In the genomic region with DNA sequence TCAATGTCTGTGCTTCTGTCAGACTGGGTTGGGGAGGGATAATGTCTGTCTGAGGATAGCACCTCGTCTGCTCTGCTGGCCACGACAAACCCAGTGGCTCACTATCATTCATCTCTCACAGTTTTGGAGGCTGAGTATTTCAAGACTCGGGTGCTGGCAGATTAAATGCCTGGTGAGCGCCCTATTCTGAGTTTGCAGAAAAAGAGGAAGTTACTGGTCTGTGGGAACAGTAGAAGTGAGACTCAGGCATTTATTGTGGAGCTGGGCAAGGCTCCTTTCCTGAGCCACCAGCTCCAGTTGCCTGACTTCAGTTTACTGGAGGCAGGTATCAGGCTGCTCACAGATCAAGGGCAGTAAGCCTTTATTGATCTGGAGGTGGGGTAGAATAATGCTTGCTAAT, we compare ENCODE assay signal across 17 mouse cellular contexts. TPM values are rescaled to one million over a fixed set of nuclear protein-coding genes. Genes with fewer than 3 reads are reported as not detected.
"Had no signal": no experiment of that assay in that cellular context is flagged by ENCODE, and none has a peak within 500 bp of the region (broad histone marks: within the 10 kb centered on the region; RNA-seq: fewer than 3 reads in every experiment).

No protein-coding gene starts in this region.

- H3K36me3 ChIP-seq: limb, embryonic 12.5 days; liver, embryonic 13.5 days; lung, embryonic 15.5 days; midbrain, embryonic 12.5 days had no signal

- H3K9me3 ChIP-seq: limb, embryonic 12.5 days; liver, embryonic 13.5 days; lung, embryonic 15.5 days; midbrain, embryonic 12.5 days had no signal

- H3K9ac ChIP-seq: limb, embryonic 12.5 days; liver, embryonic 13.5 days; midbrain, embryonic 12.5 days had no signal

- ATAC-seq: liver, postnatal 0 days had no signal

- DNase-seq: kidney, postnatal 10 days; kidney, postnatal 4 days; liver; liver, embryonic 13.5 days; liver, postnatal 0 days; lung, postnatal 14 days; right cerebral cortex, postnatal 14 days; thymus, adult 18-20 months; thymus, postnatal 14 days had no signal

- H3K4me3 ChIP-seq: layer of hippocampus, adult 2 months; liver, embryonic 13.5 days; lung, embryonic 15.5 days; midbrain, embryonic 12.5 days had no signal

- H3K27ac ChIP-seq: layer of hippocampus, adult 2 months; limb, embryonic 12.5 days; liver, embryonic 13.5 days; lung, embryonic 15.5 days; midbrain, embryonic 12.5 days had no signal

RNA-seq across cellular contexts. Expression of a gene that starts 14.8 kb away (rescaled TPM):
- total RNA-seq: layer of hippocampus, adult 2 months; layer of hippocampus, postnatal 10 days; left cerebral cortex, postnatal 36 days had no signal
- polyA plus RNA-seq: liver, embryonic 13.5 days; liver, postnatal 0 days; lung, embryonic 15.5 days had no signal

RNA-seq across cellular contexts. Expression of a gene that starts 20.4 kb away (rescaled TPM):
- total RNA-seq: layer of hippocampus, adult 2 months; layer of hippocampus, postnatal 10 days; left cerebral cortex, postnatal 36 days had no signal
- polyA plus RNA-seq: limb, embryonic 12.5 days; liver, embryonic 13.5 days; liver, postnatal 0 days; lung, embryonic 15.5 days; midbrain, embryonic 12.5 days; midbrain, embryonic 16.5 days; neural tube, embryonic 14.5 days had no signal

RNA-seq across cellular contexts. Expression of a gene that starts 26.0 kb away (rescaled TPM):
- total RNA-seq: layer of hippocampus, adult 2 months; layer of hippocampus, postnatal 10 days; left cerebral cortex, postnatal 36 days had no signal
- polyA plus RNA-seq: limb, embryonic 12.5 days had no signal

RNA-seq across cellular contexts. Expression of a gene that starts 26.6 kb away (rescaled TPM):
- total RNA-seq: layer of hippocampus, adult 2 months; layer of hippocampus, postnatal 10 days; left cerebral cortex, postnatal 36 days had no signal
- polyA plus RNA-seq: limb, embryonic 12.5 days; liver, embryonic 13.5 days; liver, postnatal 0 days; lung, embryonic 15.5 days; midbrain, embryonic 12.5 days; midbrain, embryonic 16.5 days; neural tube, embryonic 14.5 days had no signal

RNA-seq across cellular contexts. Expression of a gene that starts 32.7 kb away (rescaled TPM):
- total RNA-seq: layer of hippocampus, adult 2 months; layer of hippocampus, postnatal 10 days; left cerebral cortex, postnatal 36 days had no signal
